Mouse (Mus musculus) embryonic fibroblast, embryonic 13.5 days (primary cell): Measurements from ENCODE around the gene Olfr1257.

Source experiments
- CTCF ChIP-seq: IDR thresholded peaks from 2 replicates; pipeline ENCODE4 v1.5.1; 2011; ENCODE audit warnings: mild to moderate bottlenecking, control low read depth, low read length, moderate library complexity, borderline replicate concordance; ENCODE audit not compliant: insufficient read depth
- POLR2A ChIP-seq: IDR thresholded peaks from 2 replicates; pipeline ENCODE4 v1.6.1; 2011; ENCODE audit warnings: low read depth, mild to moderate bottlenecking, control low read depth, low read length, moderate library complexity

GRCm38 (mm10) chr2:89878137-89878536 lies at the start of gene Olfr1257:
- TF ChIP-seq CTCF (no peak), POLR2A (no peak)
